Mouse (Mus musculus): ENCODE results near the gene Fthl17c. TPM values are rescaled to one million over a fixed set of nuclear protein-coding genes. Genes with fewer than 3 reads are reported as not detected.
"Not testable (repeated sequence)": the region's sequence is repeated elsewhere in the genome, so short reads cannot be mapped to it uniquely, and the experiment has no call there.

Gene Fthl17c
- polyA plus RNA-seq (2016; fragmentation: Nextera tagmentation; extraction: Ambion mirVana): not detected in 2 replicates

- not testable (repeated sequence) for H3K27ac ChIP-seq; H3K27me3 ChIP-seq; H3K9me3 ChIP-seq; ATAC-seq (ENCODE audit: low FRiP score); H3K4me2 ChIP-seq; H3K36me3 ChIP-seq (replicated peaks); H3K9ac ChIP-seq; H3K4me1 ChIP-seq; H3K4me3 ChIP-seq (replicated peaks)
- WGBS: no CpG with 5 or more reads among the region's 11 CpGs
Measured at GRCm38 (mm10) chrX:8976459-8976858, at the start of gene Fthl17c. Fthl17c (minus strand) TSS chrX:8976559.

- Histone ChIP-seq H3K4me1 (no peaks in the 10 kb centered on the region), H3K36me3 (replicated peaks) (no peaks in the 10 kb centered on the region), H3K9ac (no peak overlapping the region), H3K9me3 (no peaks in the 10 kb centered on the region), H3K4me2 (no peak overlapping the region), H3K27ac (no peak overlapping the region), H3K4me3 (replicated peaks) (no peak overlapping the region), H3K27me3 (no peaks in the 10 kb centered on the region)
- 60% methylated on average over 9 of the region's 10 CpGs for WGBS
- ATAC-seq (ENCODE audit: low FRiP score): no peak
Measured at GRCm38 (mm10) chrX:9019481-9019880, 43.1 kb upstream of the Fthl17c start.

GRCm38 (mm10) chrX:9016079-9016478 is 39.7 kb upstream of the Fthl17c start:
- no peak overlapping the region for H3K4me3 ChIP-seq (replicated peaks)
- H3K36me3 ChIP-seq (replicated peaks): no peaks in the 10 kb centered on the region
- H3K27me3 ChIP-seq: no peaks in the 10 kb centered on the region
- H3K4me1 ChIP-seq: no peaks in the 10 kb centered on the region
- no peak; the same call in 1 of the 2 replicates for ATAC-seq (ENCODE audit: low FRiP score)
- H3K4me2 ChIP-seq: no peak overlapping the region
- 36% methylated on average over 1 of the region's 1 CpGs for WGBS
- H3K9ac ChIP-seq: no peak overlapping the region
- H3K27ac ChIP-seq: no peak overlapping the region
- no peaks in the 10 kb centered on the region for H3K9me3 ChIP-seq

GRCm38 (mm10) chrX:8986655-8987054 is 10.3 kb upstream of the Fthl17c start, which contains the start of gene Fthl17d:
Fthl17d (minus strand) TSS chrX:8986755.
- not testable (repeated sequence) for H3K4me2 ChIP-seq; ATAC-seq (ENCODE audit: low FRiP score); H3K9me3 ChIP-seq; H3K27me3 ChIP-seq; H3K4me1 ChIP-seq; H3K36me3 ChIP-seq (replicated peaks); H3K4me3 ChIP-seq (replicated peaks); H3K9ac ChIP-seq; H3K27ac ChIP-seq
- WGBS: no CpG with 5 or more reads among the region's 9 CpGs

- not testable (repeated sequence) for H3K27me3 ChIP-seq; H3K4me1 ChIP-seq; H3K27ac ChIP-seq; H3K36me3 ChIP-seq (replicated peaks); H3K4me3 ChIP-seq (replicated peaks); H3K9me3 ChIP-seq; ATAC-seq (ENCODE audit: low FRiP score); H3K4me2 ChIP-seq; H3K9ac ChIP-seq
- WGBS: 44% methylated on average over 4 of the region's 4 CpGs
Measured at GRCm38 (mm10) chrX:8964618-8965017, 11.7 kb downstream of the Fthl17c start.

- H3K27ac ChIP-seq; H3K9me3 ChIP-seq; H3K36me3 ChIP-seq (replicated peaks); ATAC-seq (ENCODE audit: low FRiP score); H3K4me3 ChIP-seq (replicated peaks); H3K4me2 ChIP-seq; H3K9ac ChIP-seq; H3K4me1 ChIP-seq; H3K27me3 ChIP-seq: not testable (repeated sequence)
- 95% methylated on average over 4 of the region's 11 CpGs for WGBS
Measured at GRCm38 (mm10) chrX:8962875-8963274, 13.5 kb downstream of the Fthl17c start, which contains the start of gene Fthl17b. Fthl17b (minus strand) TSS chrX:8962975.

GRCm38 (mm10) chrX:8948130-8948805 is 28.1 kb downstream of the Fthl17c start:
- peak; percentile 68; the same call in 1 of the 2 replicates for ATAC-seq (ENCODE audit: low FRiP score)
- not testable (repeated sequence) for H3K27me3 ChIP-seq; H3K9me3 ChIP-seq; H3K27ac ChIP-seq; H3K4me3 ChIP-seq (replicated peaks); H3K4me1 ChIP-seq; H3K9ac ChIP-seq; H3K36me3 ChIP-seq (replicated peaks); H3K4me2 ChIP-seq
- 22% methylated on average over 7 of the region's 7 CpGs for WGBS

GRCm38 (mm10) chrX:8944041-8944440 is 32.3 kb downstream of the Fthl17c start:
- Histone ChIP-seq H3K4me3 (replicated peaks) (no peak overlapping the region), H3K4me1 (no peaks in the 10 kb centered on the region), H3K27me3 (no peaks in the 10 kb centered on the region), H3K9ac (no peak overlapping the region), H3K4me2 (no peak overlapping the region), H3K27ac (no peak overlapping the region), H3K36me3 (replicated peaks) (no peaks in the 10 kb centered on the region), H3K9me3 (no peaks in the 10 kb centered on the region)
- ATAC-seq (ENCODE audit: low FRiP score): no peak
- WGBS: 72% methylated on average over 8 of the region's 8 CpGs

GRCm38 (mm10) chrX:8927308-8927707 is 49.1 kb downstream of the Fthl17c start:
- Histone ChIP-seq H3K27me3 (no peaks in the 10 kb centered on the region), H3K4me2 (no peak overlapping the region), H3K36me3 (replicated peaks) (no peaks in the 10 kb centered on the region), H3K9ac (no peak overlapping the region), H3K27ac (no peak overlapping the region), H3K9me3 (no peaks in the 10 kb centered on the region), H3K4me3 (replicated peaks) (no peak overlapping the region), H3K4me1 (peaks cover 5% of the 10 kb centered on the region; the same call in 1 of the 2 replicates)
- 31% methylated on average over 4 of the region's 4 CpGs for WGBS
- no peak for ATAC-seq (ENCODE audit: low FRiP score)

Other genes with a start within 250 kb of the Fthl17c start
- not detected in 2 replicates for gene Ssx9, start 228.1 kb downstream of the Fthl17c start, polyA plus RNA-seq (2016; fragmentation: Nextera tagmentation; extraction: Ambion mirVana)
- gene Ssxb5, start 172.9 kb downstream of the Fthl17c start, polyA plus RNA-seq (2016; fragmentation: Nextera tagmentation; extraction: Ambion mirVana): not detected in 2 replicates
- not detected in 2 replicates for gene Gm6592, start 132.6 kb downstream of the Fthl17c start, polyA plus RNA-seq (2016; fragmentation: Nextera tagmentation; extraction: Ambion mirVana)
- gene Gm5751, start 102.3 kb downstream of the Fthl17c start, polyA plus RNA-seq (2016; fragmentation: Nextera tagmentation; extraction: Ambion mirVana): not detected in 2 replicates
- gene B630019K06Rik, start 84.2 kb downstream of the Fthl17c start, polyA plus RNA-seq (2016; fragmentation: Nextera tagmentation; extraction: Ambion mirVana): 9.4 and 9.7 TPM in 2 replicates
- gene Fthl17b, start 13.6 kb downstream of the Fthl17c start, polyA plus RNA-seq (2016; fragmentation: Nextera tagmentation; extraction: Ambion mirVana): not detected in 2 replicates
- not detected in 2 replicates for gene Fthl17d, start 10.2 kb upstream of the Fthl17c start, polyA plus RNA-seq (2016; fragmentation: Nextera tagmentation; extraction: Ambion mirVana)
- not detected in 2 replicates for gene Fthl17e, start 56.9 kb upstream of the Fthl17c start, polyA plus RNA-seq (2016; fragmentation: Nextera tagmentation; extraction: Ambion mirVana)
- not detected in 2 replicates for gene Fthl17f, start 86.5 kb upstream of the Fthl17c start, polyA plus RNA-seq (2016; fragmentation: Nextera tagmentation; extraction: Ambion mirVana)
- gene 4930402K13Rik, start 128.0 kb upstream of the Fthl17c start, polyA plus RNA-seq (2016; fragmentation: Nextera tagmentation; extraction: Ambion mirVana): not detected in 2 replicates
- 2.5 and 2.8 TPM in 2 replicates for gene Lancl3, start 223.3 kb upstream of the Fthl17c start, polyA plus RNA-seq (2016; fragmentation: Nextera tagmentation; extraction: Ambion mirVana)